Mouse (Mus musculus) naive thymus-derived CD4-positive, alpha-beta T cell, adult 2 months (primary cell): ENCODE results near the gene Nptn.

Experiments used
- DNase-seq: peaks from one replicate; pipeline ENCODE4 v3.0.0-alpha.2; 2011; ENCODE audit warnings: low read depth

The Nptn gene

DNA sequence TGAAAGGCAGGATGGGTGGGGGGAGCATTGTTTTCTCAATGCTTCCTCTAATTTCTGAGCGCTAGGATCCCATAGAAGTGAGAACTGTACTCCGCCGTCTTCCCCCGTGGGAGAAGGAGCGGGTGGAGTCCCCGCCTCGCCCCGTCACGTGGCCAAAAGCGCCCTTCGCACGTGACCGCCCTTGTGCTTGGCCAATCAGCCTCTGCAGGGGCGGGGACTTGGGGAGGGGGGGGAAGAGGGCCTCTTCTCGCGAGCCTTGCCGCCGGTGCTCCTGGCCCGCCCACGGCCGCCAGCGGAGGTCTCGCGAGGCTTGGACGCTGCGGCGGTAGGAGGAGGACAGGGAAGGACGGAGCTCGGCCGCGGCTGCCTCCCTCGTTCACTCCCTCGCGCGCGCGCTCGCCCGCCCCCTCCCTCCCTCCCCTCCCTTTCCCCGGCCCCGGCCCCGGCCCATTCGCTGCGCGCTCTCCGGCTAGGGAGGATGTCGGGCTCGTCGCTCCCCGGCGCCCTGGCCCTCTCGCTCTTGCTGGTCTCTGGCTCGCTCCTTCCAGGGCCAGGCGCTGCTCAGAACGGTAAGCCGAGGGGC lies at the start of gene Nptn:
Gene Nptn, plus strand, starts transcription at position 283 of the 583 bp plus-strand sequence.
- peak; percentile 98 for DNase-seq

DNA sequence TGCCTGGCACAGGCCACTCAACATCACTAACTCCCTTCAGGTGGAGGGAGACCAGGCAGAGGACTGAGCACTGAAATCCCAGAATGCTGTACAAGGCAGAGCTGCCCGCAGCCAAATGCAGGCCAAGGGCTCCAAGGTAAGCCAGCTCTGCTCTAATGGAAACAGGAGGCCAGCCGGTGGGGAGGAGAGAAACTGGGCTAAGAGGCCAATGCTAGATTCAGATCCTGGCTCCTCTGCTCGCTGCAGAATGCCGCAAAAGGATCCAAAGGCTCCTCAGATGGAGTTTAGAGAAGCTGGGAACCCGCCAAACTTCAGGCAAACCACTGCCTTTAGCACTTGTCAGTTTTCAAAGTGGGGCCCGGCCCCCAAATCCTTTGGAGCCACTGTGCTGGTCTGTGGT lies 48.7 kb upstream of the Nptn start:
- DNase-seq, result no peak

DNA sequence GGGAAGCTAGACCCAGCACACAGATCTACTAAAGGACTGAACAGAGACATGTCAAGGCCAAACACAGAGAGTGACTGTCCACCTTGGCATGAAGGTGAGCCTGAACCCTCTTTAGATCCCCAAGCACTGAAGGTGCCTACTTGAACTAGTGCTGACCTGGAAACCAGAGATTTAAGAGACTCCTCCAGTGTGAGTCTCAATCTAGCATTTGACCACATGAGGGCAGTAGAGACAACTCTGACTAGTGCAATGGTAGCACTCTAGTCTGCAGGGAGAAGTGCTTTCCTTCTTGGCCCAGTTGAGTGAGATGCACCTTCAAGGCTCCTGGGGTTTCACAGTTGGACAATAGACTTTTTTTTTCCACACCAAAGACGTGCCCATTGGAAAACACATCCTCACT lies 47.3 kb upstream of the Nptn start:
- DNase-seq, result peak; percentile 72

DNA sequence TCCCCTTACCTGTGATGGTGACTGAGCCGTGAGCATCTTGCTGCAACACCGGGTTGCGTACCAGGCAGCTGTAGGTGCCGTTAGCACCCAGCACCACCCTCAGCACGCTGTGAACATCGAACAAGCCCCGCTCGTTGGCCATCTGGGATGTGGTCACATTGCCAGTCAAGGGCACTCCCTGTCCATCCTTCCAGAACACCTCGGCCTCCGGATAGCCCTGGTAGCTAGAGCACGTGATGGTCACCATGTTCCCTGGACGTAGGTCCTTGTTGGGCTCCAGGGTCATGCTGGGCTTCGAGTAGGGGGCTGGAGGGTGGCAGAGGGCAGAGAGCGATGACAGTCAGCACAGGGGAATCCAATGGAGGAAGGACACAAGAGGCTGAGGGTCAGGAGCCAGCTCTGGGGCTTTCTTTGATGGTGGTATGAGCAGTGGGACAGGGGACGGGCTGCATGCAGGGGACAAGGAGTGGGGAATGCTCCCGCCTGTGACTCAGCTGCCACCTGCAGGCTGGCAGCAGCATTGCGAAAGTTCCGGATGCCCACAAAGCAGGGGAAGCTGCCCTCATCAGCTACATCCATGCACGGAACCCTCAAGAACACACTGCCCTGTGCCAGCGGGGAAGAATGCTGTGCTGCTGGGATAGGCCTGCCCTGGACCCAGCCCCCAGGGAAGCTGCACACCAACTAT lies 46.4 kb upstream of the Nptn start:
- peak; percentile 37 for DNase-seq

DNA sequence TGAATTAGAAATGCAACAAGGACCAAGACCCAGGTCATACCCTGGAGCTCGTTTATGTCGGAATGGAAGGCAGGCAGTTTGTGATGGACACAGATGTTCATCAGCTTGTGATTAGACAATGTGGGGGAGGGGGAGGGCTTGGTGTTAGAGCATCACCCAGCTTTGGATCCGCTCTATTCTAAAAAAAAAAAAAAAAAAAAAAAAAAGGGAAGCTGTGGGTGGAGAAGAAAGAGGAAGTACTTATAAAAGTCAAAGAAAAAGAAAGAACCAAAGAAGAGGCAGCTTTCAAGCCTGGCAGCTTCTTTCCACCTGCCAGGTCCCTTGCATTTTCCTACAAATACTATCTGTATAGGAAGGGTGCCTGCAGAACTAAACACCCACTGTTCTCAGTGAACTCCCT lies 44.3 kb upstream of the Nptn start:
- no peak for DNase-seq

DNA sequence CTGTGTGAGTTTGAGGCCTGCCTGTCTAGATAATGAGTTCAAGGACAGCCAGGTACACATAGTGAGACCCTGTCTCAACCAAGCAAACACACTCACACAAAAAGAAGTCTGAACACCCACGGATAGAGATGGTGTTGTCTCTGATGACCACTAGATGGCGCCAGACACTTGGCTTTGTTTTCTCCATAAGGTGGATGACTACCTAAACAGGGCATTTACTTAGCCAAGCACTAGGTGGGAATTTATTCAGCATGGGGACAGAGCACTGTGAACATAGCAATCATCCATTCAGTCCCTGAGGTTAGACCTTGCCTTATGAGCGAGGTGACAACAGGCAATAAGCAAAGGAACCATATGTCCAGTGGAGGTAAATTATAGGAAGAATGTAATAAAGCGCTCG lies 42.2 kb upstream of the Nptn start:
- peak; percentile 79 for DNase-seq

DNA sequence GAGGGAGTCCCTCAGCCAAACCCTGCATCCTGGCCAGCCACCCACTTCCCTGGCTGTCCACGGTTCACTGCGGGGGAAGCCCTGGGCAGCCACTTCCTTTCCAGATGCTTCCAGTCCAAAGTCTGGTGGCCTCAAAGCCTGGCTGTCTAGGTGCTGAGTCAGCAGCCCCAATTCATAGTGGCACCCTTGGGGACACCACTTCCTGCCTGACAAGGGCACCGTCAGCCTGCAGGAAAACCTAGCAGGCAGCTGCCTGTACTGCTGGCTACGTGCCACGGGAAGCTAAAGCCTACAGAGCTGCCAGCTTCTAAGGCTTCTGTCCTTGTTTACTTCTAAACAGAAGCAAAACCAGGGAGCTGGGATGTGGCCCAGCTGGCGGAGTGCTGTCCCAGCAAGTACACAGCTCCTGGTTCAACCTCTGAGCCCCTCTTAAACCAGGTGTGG lies 40.1 kb upstream of the Nptn start:
- DNase-seq, result peak; percentile 54

DNA sequence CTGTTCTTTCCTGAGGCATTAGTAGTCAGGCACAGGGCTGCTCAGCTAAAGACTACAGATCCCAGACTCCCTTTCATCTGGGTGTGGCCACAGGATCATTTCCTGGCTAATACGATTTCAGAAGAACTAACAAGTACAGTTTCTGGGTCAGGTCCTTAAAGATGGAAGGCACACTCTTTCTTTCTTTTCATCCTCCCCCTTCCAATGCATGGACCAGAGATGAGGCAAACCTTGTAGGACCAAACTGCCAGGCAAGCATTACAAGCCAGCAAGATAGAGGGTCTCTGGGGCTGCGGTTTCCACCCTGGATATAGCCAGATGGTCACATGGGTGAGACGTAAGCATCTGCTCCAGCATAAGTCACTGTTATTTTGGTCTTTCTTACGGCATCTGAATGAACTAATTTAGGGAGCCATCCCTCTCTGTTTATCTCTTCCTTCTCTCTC lies 37.1 kb upstream of the Nptn start:
- DNase-seq, result no peak

DNA sequence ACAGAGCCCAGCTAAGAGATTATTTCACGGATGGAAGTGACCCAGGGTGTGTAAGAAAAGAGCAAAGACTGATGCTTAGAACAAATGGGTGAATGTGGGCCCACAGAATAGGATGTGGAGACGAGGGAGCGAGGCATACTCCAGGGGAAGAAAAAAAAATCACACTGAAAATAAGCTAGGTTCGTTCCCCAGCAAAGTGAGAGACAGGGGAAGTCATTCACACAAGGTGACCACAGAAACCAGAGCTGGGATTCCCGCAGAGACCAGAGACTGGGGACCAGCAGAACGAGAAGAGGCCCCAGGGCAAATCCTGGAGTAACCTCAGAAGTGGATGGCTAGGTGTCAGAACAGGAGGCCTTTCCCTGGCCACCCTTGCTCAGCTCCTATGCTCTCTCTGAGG lies 36.6 kb upstream of the Nptn start:
- no peak for DNase-seq

DNA sequence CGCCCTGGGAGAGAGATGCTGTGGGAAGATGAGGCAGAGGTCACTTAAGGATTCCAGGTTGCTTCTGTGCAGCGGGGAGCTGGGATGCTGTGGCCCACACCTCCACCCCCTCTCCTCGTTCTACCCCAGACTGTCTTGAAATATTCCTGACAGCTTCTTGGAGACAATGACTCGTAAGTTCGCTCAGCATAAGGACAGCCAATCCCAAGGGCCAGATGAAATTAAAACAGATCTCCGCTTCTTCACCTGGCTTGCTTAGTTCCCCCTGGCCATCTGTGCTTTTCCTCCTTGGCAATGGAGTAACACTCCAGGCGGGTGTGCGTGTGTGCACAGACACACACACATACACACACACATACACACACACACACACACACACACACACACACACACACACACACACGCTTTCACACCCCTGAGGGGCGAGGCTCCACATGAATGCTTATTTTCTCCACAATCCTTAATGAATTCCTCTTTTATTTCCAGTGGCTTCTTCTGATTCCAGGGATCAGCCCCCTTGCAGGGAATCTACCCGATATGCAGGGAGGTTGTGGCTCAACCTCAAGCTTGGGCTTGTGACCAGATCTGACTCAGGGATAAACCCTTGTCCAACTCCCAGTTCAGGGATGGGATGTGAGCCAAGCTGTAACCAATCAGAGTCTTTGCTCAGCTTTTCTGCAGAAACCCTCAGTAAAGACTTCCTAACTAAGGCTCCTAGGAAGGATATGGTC lies 35.2 kb upstream of the Nptn start:
- DNase-seq, result no peak

DNA sequence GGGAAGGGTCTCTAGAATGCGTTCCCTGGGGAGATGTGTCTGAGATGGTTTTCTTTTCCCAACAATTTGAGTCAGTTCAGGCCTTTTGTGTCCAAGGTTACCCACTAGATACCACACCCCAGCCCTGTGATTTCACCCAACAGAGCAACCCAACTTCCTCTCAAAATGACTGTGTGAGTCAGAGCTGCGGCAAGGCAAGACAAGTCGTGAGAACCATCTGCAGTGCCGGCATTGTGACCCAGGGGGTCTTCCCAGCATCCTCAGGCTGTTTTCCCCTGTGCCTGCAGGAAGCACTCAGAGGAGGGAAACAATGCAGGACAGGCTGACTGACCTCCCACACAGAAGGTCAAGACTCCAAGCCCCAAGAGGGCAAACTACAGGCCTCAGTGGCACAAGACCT lies 33.1 kb upstream of the Nptn start:
- no peak for DNase-seq

DNA sequence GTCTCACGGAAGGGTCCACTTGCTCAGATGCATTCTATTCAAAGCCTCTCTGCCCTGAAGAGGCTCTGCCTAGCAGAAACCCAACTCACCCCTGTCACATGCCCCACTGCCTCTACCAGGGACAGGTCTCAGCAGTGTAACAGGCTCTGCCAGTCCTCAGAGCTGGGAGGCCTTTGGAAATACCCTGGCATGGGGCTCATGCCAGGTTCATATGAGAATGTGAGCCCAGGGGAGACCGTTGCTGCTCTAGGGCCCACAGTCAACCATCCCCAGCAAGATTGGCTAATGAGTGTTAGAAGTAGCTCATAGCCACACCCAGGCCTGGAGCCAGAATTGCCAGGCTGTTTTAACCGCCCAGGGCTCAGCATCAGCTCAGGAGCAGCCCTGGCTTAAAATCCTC lies 32.3 kb upstream of the Nptn start:
- DNase-seq, result no peak

DNA sequence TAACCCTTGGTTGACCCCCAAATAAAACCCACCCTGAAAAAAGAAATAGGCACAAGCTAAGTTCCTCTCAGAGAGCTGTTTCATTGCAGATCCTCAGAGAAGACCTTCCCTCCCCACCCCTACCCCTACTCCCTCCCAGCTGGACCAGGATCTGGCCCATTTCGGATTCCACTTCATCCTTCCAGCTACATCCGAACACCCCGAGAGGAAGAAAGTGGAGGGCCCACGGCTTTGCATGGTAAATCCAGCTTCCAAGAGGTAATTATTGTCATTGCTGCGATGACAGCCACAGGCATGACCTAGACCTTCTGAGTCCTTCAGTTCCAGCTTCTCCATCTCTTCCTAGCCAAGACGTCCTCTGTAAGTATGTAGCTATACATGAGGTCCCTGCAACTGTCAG lies 31.1 kb upstream of the Nptn start:
- no peak for DNase-seq

DNA sequence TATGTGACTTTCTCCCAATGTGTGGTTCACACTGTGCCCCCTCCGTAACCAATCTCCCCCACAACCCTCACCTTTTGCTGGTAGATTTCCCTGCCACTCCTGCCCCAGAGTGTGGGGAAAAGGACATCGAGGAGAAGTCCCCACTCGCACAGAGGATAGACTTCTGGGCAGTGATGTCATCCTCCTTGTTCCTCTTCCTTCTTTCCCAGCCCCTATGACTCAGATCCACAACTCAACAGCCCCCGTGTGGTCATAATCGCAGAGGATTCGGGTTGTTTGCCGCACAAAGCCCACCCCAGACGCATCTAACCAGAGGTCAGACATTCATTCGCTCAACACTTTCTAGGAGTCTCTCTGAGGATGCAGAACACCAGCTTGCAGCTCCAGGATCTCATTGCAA lies 30.0 kb upstream of the Nptn start:
- no peak for DNase-seq

DNA sequence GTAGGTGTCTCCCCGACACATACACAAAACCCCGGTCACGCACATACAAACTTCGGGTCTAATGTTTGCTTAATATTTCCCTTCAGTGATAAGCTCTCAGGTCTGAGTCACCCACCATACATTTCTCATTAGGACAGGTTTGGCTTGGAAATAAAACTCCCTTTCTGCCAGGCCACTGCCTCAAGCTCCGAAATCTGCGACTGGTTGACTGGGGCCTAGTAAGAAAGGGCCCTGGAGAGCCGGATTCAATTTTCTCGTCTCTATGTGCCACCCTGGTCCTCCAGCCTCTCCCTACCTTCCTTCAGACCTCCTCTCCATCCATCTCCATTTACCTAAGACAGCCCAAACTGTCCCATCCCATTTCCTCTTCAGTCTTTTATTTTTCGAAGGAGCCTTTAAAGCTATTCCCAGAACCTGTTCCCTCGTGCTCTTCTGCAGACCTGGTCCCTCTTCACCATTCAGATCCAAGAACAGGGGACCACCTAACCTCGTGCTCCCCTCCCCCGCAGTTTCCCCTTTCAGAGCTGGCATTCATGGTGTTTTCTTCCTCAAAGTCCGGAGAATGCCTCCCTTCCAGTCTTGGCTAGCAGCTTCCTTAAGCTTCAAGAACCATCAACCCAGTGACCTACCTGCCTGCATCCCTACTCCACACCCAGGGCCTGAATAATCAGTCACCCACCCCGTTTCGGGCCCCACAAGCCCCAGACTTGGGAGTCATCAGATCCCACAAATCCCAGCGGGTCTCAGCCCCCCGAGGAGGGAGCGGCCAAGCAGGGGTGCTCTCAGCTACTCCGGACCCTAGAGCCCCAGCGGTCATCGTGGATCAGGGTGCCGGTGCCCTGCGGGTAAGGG lies 27.8 kb upstream of the Nptn start:
- no peak for DNase-seq

DNA sequence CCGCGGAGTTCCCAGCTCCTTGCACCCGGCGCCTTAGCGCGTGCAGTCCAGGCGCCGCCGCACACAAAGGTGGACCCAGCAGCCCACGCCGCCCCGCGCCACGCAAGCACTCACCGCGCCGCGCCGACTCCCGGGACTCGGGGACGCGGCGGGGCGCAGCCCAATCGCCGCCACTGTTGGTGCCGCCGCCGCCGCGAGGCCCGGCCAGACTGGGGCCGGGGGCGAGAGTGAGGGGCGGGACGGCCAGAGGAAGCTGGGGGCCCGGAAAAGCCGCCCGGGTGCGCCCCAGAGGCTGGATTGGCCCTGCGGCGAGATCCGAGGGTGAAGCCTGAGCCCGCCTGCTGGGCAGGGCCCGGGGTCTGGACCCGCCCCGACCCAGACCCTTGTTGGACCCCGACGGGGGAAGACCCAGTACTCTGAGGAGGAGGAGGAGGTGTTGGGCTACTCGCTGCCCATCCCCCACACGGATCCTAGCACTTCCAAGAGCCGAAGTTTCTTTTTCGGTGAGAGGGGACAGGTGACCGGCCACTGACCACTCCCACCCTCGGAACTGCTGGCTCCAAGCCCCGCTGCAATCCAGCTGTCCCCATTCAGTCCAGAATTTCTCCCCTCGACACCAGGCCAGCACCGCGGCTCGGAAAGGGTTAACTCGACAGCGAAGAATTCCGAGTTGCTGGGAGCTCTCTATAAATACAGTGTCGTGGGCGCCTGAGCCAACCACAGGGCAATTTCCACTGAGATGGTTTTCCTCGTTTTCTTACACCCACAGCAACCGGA lies 26.9 kb upstream of the Nptn start, which contains the start of gene Cd276:
Gene Cd276, minus strand, starts transcription at position 530 of the 777 bp plus-strand sequence.
- DNase-seq, result no peak

DNA sequence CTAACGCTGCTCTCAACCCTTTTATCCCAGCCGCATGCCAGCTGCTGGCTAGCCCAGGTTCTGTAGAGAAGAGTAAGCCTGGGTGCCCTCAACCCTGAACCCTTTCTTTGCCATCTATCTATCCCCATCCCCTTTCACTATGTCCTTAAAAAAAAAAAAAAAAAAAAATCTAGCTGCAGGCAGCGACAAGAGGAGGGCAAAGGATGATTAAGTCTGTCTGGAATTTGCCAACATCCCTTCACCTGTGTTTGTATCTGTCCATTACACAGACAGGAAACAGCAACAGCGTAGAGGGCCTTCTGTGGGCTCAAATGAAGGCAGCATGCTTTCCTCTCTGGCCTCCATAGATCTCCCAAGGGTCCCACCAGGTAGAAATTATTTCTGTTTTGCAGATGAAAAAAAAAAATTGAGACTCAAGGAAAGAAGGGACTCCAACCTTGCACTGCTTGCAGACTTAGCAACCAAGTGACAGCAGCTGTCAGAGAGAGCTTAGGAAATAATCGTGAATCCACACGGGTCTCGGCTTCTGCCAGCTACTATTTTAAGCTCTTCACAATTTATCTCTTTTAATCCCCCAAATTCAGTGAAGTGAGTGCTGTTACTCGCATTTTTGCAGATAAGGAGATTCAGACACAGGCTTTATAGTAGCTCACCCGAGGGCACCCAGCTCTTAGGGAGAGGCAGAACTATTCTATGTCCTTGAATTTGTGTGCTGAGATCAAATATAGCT lies 26.2 kb upstream of the Nptn start:
- DNase-seq, result no peak

DNA sequence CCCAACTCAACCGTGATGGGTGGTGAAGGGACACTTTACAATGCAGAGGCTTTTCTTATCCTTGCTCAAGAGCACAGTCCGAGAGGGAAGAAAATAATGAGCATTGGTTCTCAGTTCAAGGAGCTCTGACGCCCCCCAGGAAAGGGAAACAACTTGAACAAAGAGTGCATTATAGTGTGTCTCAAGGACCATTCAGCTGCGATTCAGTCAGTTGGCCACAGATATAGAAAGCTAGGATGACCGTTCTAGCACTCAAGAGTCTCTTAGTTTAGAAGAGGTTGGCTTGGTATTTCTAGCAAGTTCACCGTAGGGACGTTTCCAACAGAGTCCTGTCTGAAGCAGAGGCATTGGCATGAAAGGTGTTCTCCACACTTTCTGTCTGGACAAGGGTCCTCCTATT lies 25.4 kb upstream of the Nptn start:
- DNase-seq, result no peak

DNA sequence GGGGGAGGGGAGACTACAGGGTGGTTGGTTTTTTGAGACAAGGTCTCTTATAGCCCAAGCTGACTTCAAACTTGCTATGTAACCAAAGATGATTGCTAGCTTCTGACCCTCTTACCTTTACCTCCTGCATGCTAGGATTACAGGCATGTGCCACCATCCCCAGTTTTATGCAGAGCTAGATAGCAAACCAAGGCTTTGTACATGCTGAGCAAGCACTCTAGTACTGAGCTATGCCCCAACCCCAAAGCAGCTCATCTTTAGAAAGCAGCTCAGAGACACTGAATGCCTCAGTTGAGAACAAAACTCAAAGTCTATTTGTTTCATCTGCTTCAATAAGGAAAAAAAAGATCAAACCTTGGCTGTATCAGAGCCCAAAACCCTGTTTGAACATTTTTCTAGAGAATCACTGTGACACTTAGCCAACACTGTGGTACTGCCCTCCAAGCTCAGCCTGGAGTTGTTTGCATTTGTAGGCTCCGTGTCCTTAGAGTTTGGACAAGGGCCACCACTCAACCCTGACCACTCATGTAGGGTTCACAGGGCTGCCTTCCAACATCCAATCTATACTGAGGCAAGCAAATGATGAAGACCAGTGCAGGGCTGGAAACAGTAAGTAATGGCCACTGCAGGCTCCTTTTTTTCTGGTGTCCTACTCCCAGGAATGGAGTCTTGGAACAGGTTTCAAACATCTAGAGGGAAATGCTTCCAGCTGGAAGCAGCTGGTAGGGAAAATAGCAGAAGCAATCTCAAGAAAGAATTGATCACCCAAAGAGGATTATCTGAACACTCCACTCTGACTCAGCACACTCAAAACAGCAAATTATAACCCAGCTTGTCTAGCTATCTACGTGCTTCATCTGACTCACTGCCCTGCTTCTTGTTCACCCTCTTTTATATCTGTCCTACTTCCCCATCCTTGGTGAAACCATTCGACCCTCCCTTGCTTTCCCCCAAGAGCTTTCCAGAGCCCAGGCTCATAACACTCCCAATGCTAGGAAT lies 24.3 kb upstream of the Nptn start:
- DNase-seq, result no peak

DNA sequence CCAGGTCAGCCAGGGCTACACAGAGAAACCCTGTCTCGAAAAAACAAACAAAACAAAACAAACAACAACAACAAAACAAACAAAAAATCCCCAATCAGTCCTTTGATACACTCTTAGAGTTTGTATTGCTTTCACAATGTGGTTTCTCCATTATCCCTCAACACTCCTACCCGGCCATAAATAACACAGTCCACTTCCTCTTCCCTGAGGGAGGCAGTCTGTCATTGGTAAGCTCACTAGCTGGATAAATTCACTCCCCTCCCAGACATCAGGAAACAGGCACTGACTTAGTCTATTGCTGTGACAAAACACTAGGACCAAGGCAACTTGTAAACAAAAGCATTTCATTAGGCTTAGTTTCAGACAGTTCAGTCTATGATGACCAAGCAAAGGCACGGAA lies 21.8 kb upstream of the Nptn start:
- no peak for DNase-seq
